Mouse (Mus musculus): ENCODE results near the gene Fcho1. TPM values are rescaled to one million over a fixed set of nuclear protein-coding genes. Genes with fewer than 3 reads are reported as not detected.

The Fcho1 gene
- polyA plus RNA-seq, 1 experiment from 2014 or later, result 127 TPM

DNA sequence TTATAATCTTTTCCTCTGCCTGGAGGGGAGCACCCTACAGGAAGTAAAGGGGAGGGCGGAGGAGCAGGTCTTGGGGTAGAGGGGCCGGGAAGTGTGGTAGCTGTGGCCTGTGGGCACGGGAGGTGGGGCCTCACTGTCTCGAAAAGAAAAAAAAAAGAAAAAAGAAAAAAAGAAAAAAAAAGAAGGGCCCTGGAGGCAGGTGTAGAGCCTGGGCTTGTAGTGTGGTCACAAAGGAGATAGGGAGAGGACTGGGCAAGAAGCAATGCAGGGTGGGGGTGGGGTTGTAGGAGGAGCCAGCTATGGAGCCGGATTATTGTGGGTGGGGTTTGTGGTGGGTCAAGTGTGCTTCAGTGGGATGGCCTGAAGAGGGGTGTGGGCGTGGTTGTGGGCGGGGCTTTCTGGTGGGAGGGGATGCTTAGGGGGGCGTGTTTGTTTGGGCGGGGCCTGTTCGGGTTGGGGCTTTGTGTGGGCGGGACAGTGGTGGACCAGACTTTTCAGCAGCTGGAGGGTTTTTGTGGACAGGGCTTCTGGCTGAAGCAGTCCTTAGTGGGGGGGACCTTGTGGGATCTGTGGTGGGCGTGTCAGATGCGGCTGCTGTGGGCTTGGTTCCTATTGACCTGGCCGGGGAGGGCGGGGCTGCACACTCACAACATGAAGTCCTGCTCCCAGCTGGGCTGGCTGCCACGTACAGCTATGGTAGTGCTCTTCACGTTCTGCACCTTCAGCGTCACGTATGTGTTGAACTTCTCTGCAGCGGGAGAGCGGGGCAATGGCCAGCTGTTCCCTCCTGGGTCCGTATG lies 60.0 kb downstream of the Fcho1 start:
- peak; percentile 63 for DNase-seq (ENCODE audit: low spot score)

- peak; percentile 85 for DNase-seq (ENCODE audit: low spot score)
These were observed 65.0 kb downstream of the Fcho1 start for GRCm38 (mm10) chr8:71660325-71661120.

- DNase-seq (ENCODE audit: low spot score), result no peak
These were observed 65.8 kb downstream of the Fcho1 start for GRCm38 (mm10) chr8:71659751-71660150.

GRCm38 (mm10) chr8:71658515-71659049 lies 66.9 kb downstream of the Fcho1 start:
- peak; percentile 28 for DNase-seq (ENCODE audit: low spot score)

Other genes starting within 250 kb of the Fcho1 start
- 0.68 and 1.4 TPM in 2 replicates for gene Ano8, start 239.8 kb downstream of the Fcho1 start, polyA plus RNA-seq (2015; fragmentation: Nextera tagmentation; extraction: Ambion mirVana)
- 17.8 TPM in 2 replicates for gene Gtpbp3, start 237.6 kb downstream of the Fcho1 start, polyA plus RNA-seq (2015; fragmentation: Nextera tagmentation; extraction: Ambion mirVana)
- gene Plvap, start 214.0 kb downstream of the Fcho1 start, polyA plus RNA-seq (2015; fragmentation: Nextera tagmentation; extraction: Ambion mirVana), result 27.5 and 31.6 TPM in 2 replicates
- 0.08 and 0.15 TPM in 2 replicates for gene Ccdc194, start 200.0 kb downstream of the Fcho1 start, polyA plus RNA-seq (2015; fragmentation: Nextera tagmentation; extraction: Ambion mirVana)
- 158 TPM in 2 replicates for gene Bst2, start 188.3 kb downstream of the Fcho1 start, polyA plus RNA-seq (2015; fragmentation: Nextera tagmentation; extraction: Ambion mirVana)
- 98.3 and 101 TPM in 2 replicates for gene Mvb12a, start 182.8 kb downstream of the Fcho1 start, polyA plus RNA-seq (2015; fragmentation: Nextera tagmentation; extraction: Ambion mirVana)
- 13.0 and 13.1 TPM in 2 replicates for gene Tmem221, start 166.8 kb downstream of the Fcho1 start, polyA plus RNA-seq (2015; fragmentation: Nextera tagmentation; extraction: Ambion mirVana)
- 1.1 and 1.3 TPM in 2 replicates for gene Nxnl1, start 159.1 kb downstream of the Fcho1 start, polyA plus RNA-seq (2015; fragmentation: Nextera tagmentation; extraction: Ambion mirVana)
- gene Slc27a1, start 156.8 kb downstream of the Fcho1 start, polyA plus RNA-seq (2015; fragmentation: Nextera tagmentation; extraction: Ambion mirVana), result 32.4 and 33.8 TPM in 2 replicates
- 340 and 346 TPM in 2 replicates for gene Pgls, start 133.5 kb downstream of the Fcho1 start, polyA plus RNA-seq (2015; fragmentation: Nextera tagmentation; extraction: Ambion mirVana)
- gene Fam129c, start 128.1 kb downstream of the Fcho1 start, polyA plus RNA-seq (2015; fragmentation: Nextera tagmentation; extraction: Ambion mirVana), result 9.4 and 11.2 TPM in 2 replicates
- gene Colgalt1, start 114.7 kb downstream of the Fcho1 start, polyA plus RNA-seq (2015; fragmentation: Nextera tagmentation; extraction: Ambion mirVana), result 37.9 and 38.9 TPM in 2 replicates
- gene Unc13a, start 54.0 kb downstream of the Fcho1 start, polyA plus RNA-seq (2015; fragmentation: Nextera tagmentation; extraction: Ambion mirVana), result 0.58 and 0.68 TPM in 2 replicates
- 17.0 and 20.3 TPM in 2 replicates for gene Jak3, start 49.4 kb downstream of the Fcho1 start, polyA plus RNA-seq (2015; fragmentation: Nextera tagmentation; extraction: Ambion mirVana)
- 3.7 and 6.7 TPM in 2 replicates for gene Insl3, start 36.5 kb downstream of the Fcho1 start, polyA plus RNA-seq (2015; fragmentation: Nextera tagmentation; extraction: Ambion mirVana)
- gene B3gnt3, start 23.9 kb downstream of the Fcho1 start, polyA plus RNA-seq (2015; fragmentation: Nextera tagmentation; extraction: Ambion mirVana), result 2.1 and 2.7 TPM in 2 replicates
- gene Zfp709, start 156.3 kb upstream of the Fcho1 start, polyA plus RNA-seq (2015; fragmentation: Nextera tagmentation; extraction: Ambion mirVana), result 7.8 and 9.4 TPM in 2 replicates
- gene Zfp882, start 182.9 kb upstream of the Fcho1 start, polyA plus RNA-seq (2015; fragmentation: Nextera tagmentation; extraction: Ambion mirVana), result 4.9 and 5.1 TPM in 2 replicates
- gene Zfp617, start 182.9 kb upstream of the Fcho1 start, polyA plus RNA-seq (2015; fragmentation: Nextera tagmentation; extraction: Ambion mirVana), result 13.0 and 17.0 TPM in 2 replicates
- gene Zfp961, start 225.3 kb upstream of the Fcho1 start, polyA plus RNA-seq (2015; fragmentation: Nextera tagmentation; extraction: Ambion mirVana), result 15.9 and 18.5 TPM in 2 replicates

All from thymus, postnatal 0 days (tissue).